Mouse (Mus musculus) bone marrow, adult 2 months (tissue): ENCODE data around the gene Cblc. TPM values are rescaled to one million over a fixed set of nuclear protein-coding genes. Genes with fewer than 3 reads are reported as not detected.

Experiments used
- H3K27ac ChIP-seq: fragments of 200-500 bp; 2 replicates; pipeline ENCODE4 v1.5.1; 2012; ENCODE audit warnings: low read depth, mild to moderate bottlenecking, control low read depth, inconsistent platforms, low read length; ENCODE audit not compliant: control insufficient read depth, poor library complexity, insufficient read depth
- H3K4me1 ChIP-seq: fragments of 200-500 bp; 2 replicates; pipeline ENCODE4 v1.6.1; 2011; ENCODE audit warnings: low read length; ENCODE audit not compliant: control insufficient read depth, insufficient read depth
- H3K4me3 ChIP-seq: fragments of 200-500 bp; replicated peaks from 2 replicates; pipeline ENCODE3; 2011; ENCODE audit warnings: mild to moderate bottlenecking, low read depth, low read length, control low read depth; ENCODE audit not compliant: control insufficient read depth
- CTCF ChIP-seq: fragments of 200-500 bp; IDR thresholded peaks from 2 replicates; pipeline ENCODE4 v1.5.1; 2011; ENCODE audit warnings: low read length, control low read depth; ENCODE audit not compliant: control insufficient read depth, insufficient read depth
- POLR2A ChIP-seq: fragments of 200-500 bp; IDR thresholded peaks from 2 replicates; pipeline ENCODE4 v1.6.1; 2011; ENCODE audit warnings: low read depth, mild to moderate bottlenecking, control low read depth, low read length, borderline replicate concordance; ENCODE audit not compliant: control insufficient read depth
- WGBS: fragments of 180-500 bp; shearing (Covaris S2); methylation state at CpG from one replicate; pipeline ENCODE4 v1.1.7; 2018; 5-methylcytosine and 5-hydroxymethylcytosine counted together
- polyA plus RNA-seq: library from polyadenylated mRNA; stranded (reverse); fragments of >200 nt; gene quantifications from 2 replicates; pipeline ENCODE4 v1.2.4, GENCODE M21; 2011; ENCODE audit warnings: low replicate concordance; ENCODE audit not compliant: missing spikeins, insufficient read depth, insufficient read length

Cblc gene
- polyA plus RNA-seq, 1 experiment = not detected

DNA sequence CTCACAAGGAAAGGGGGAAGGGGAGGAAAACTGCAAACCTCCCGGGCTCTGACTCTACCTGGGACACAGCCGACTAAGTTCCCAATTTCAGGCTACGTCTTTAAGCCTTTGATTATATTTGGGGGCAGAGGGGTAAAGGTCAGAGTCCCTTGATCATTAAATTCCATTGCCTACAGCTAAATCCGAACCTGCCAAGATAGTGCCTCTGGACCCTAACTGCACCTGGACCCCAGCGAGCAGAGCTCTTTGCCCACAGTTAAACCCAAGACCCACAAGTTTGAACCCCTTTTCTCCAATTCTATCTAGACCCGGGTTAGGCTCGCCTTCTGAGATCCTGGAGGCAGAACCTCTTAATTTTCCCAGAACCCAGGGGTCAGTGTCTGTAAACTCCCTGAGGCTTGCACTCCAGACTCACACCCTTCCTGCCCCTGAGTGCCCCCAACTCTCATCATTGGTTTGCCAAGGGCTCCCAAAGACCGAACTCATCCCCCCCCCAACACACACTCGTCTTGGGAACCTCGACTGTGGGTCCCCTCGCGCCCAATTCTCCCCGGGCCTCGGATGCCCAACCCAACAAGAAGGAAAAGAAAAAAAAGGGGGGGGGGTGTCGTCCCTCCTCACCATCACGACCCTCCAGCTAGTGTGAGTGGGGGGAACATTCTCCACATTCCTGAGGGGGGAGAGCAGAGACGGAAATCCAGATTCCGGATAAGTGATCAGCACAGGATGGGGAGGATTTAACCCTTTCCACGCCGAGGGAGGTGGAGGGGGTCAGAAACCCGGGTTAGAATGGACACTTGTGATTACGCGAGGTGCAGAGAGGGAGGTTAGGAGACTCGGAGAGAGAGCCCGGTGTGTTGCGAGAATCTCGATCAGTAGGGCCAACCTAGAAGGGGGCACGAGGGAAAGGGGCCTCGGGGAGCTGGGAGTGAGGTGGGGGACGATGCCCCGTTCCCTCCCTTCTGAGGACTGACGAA, 48.1 kb downstream of the Cblc start:
- Histone ChIP-seq H3K4me1 (no peaks in the 10 kb centered on the region), H3K27ac (no peak overlapping the region), H3K4me3 (peak overlapping the region; percentile 28)
- 8% methylated on average over 32 of the region's 32 CpGs for WGBS
- TF ChIP-seq POLR2A (no peak), CTCF (no peak)

DNA sequence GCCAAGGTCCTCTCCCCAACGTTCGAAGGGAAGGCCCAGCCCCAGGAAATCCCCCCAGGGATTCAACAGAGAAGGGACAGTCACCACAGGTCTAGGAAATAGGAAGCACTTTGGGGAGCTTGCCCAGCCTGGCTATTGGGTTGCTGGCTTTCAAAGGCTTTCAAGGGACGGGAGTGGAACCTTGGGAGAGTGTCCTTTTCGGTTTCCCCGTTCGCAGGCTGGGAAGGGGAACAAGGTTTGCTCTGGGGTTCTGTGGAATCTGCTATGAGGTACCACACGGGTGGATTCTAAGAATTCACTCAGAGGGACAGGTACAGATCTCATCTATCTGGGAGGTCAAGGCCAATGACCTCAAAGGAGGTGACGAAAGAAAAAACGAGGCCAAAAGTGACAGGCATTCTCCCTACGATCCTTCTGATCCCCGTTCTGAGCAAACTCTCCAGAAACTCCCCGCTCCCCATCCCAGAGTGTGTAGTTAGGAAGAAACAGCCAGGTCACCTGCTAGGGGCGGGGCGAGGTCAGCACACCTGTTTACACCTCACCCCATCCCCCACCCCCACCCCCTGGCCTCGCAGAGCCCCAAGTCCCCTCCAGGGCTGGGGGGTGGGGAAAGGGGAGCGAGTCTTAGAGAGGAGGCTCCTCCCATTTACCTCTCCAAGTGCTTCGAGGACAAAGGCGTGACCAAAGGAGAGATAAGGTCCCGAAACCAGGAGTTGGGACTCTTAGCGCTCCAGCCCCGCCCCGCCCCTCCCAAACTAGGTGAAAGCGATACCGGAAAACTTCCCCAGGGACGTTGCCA, 49.0 kb downstream of the Cblc start:
- Histone ChIP-seq H3K4me1 (no peaks in the 10 kb centered on the region), H3K27ac (no peak overlapping the region), H3K4me3 (no peak overlapping the region)
- 39% methylated on average over 25 of the region's 25 CpGs for WGBS
- no peak for TF ChIP-seq CTCF

DNA sequence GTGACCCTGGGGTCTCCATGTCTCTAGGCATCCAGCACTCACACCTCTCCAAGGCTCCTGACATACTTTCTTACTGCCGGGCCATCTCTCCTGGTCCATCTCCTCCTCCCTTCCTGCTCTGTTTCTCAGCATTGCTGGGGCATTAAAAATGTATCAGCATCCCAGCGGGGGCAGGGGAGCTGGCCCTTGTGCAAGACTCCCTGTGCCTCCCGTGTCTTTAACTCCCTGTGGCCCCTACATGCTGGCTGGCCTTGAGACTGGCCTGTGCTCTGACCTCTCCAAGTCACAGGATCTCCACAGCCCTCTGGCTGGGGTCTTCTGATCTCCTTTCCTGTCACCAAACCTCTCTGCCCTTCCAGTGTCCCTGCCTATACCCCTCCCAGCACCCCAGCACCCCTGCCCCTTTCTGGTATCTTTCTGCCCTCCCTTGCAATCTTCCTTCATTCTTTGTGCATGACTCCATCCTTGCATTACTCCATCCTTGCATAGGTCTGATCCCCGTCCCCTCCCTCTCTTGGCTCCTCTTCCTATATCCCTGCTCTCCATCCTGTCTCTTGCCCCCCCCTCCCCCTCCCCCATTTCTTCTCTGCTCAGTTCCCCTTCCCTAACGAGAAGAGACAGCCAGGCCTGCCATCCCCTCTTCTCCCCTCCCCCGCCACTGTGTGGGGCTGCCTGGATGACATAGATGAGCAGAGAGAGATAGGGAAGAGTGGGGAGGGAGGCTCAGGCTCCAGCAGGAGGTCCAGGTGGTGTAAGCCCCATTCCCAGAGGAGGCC, 50.0 kb downstream of the Cblc start:
- 45% methylated on average over 6 of the region's 6 CpGs for WGBS
- H3K4me3 ChIP-seq = no peak overlapping the region
- TF ChIP-seq CTCF (no peak), POLR2A (no peak)
- no peaks in the 10 kb centered on the region for H3K4me1 ChIP-seq
- no peak overlapping the region for H3K27ac ChIP-seq

DNA sequence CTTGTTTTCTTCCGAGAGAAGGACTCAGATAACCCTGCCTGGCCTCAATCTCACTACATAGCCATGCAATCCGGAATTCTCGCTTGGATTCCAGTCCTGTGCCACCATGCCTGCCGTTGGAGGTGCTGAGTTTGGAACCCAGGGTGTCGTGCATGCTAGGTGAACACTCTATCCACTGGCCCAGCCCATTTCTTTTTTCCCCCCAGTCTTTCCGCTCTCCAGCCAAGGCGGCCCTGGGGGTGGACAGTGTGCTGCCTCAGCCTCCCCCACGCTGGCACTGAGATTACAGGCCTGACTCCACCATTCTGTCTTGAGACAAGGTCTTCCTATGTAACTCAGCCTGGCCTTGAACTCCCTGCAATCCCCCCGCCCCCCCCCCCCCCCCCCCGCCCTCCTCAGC, 50.6 kb downstream of the Cblc start:
- TF ChIP-seq CTCF (no peak), POLR2A (no peak)
- WGBS = 87% methylated on average over 9 of the region's 10 CpGs
- no peaks in the 10 kb centered on the region for H3K4me1 ChIP-seq

DNA sequence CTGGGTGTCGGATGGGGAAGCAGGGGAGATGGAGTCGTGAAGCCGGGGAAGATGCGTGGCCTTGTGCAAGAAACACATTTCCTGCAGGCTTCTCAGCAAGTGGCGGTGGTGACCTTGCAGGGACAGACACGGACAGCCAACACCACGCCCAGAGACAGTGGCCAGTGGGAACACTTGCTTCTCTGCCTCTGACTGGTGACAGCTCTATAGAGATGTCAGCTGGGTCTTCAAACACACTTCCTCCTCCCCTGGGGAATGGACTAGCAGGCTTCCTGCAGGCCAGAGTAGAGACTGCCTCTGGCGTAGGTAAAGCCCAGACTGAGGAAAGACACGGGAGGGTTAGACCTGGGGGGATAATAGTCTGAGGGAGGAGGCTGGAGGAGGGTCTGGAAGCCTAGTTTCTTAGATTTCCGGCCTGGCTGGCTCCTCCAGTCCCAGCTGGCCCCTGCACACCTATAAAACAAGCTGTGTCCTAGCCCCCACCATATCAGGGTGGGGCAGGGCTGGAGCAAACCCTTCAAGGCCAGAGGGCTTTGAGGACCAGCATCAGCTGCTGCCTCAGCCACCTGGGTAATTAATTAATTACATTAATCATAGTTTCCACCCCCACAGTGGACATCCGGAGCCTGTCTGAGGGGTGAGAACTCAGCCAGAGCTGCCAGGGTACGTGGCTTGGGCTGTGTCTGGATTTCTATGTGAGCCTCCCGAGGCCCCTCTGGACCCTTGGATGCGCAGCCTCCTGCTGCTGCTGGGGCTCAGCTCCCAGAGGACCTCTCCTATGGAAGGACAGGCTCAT, 51.8 kb downstream of the Cblc start:
- Histone ChIP-seq H3K4me3 (no peak overlapping the region), H3K27ac (no peak overlapping the region), H3K4me1 (no peaks in the 10 kb centered on the region)
- 35% methylated on average over 14 of the region's 14 CpGs for WGBS
- TF ChIP-seq POLR2A (no peak), CTCF (no peak)

More for the DNA sequence above, 50.6 kb downstream of the Cblc start:
- H3K4me3 ChIP-seq = no peak overlapping the region
- H3K27ac ChIP-seq = no peak overlapping the region

DNA sequence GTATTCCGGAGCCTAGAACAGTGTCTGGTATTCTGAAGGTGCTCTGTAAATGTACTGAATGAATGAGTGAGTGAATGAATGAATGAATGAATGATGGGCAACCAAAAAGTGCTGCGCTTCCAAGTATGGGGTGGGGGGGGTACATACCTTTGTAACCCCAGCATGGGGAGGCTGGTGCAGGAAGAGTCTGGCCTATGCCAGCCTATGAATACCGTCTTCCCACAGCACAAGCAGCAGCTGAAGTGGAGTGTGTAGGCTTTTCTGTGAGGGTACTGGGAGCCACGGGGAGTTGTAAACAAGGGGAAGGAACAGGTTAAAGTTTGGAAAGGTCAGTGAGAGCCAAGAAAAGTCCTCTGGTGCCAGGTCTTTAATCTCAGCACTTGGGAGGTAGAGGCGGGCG, 52.8 kb downstream of the Cblc start:
- TF ChIP-seq CTCF (no peak), POLR2A (no peak)
- H3K4me1 ChIP-seq = no peaks in the 10 kb centered on the region
- WGBS = 75% methylated on average over 6 of the region's 6 CpGs
- no peak overlapping the region for H3K4me3 ChIP-seq
- H3K27ac ChIP-seq = no peak overlapping the region

DNA sequence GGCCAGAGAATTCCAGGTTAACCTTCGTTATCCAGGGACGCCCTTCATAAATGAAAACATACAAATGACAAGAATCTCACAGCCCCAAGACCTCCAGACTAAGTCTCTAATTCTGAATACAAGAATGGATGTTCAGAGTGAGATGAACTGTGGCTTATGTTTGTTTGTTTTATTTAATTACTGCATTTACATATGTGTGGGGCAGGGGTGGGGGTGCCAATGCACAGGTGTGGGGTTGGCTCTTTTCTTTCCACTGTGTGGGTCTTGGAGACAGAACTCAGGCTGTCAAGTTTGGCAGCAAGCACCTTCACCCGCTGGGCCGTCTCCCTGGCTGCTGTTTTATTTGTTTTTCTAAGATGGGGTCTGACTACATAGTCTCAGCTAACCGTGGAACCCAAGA, 54.1 kb downstream of the Cblc start:
- no peak overlapping the region for H3K4me3 ChIP-seq
- H3K27ac ChIP-seq = no peak overlapping the region
- 82% methylated on average over 5 of the region's 5 CpGs for WGBS
- no peaks in the 10 kb centered on the region for H3K4me1 ChIP-seq
- TF ChIP-seq POLR2A = no peak
